Mouse (Mus musculus) heart, adult 2 months (tissue): Measurements from ENCODE around the gene A830018L16Rik.
"Not testable (repeated sequence)": the region's sequence is repeated elsewhere in the genome, so short reads cannot be mapped to it uniquely, and the experiment has no call there.

Source experiments
- CTCF ChIP-seq: fragments of 200-600 bp; IDR thresholded peaks from 2 replicates; pipeline ENCODE4 v1.8.1; 2022; ENCODE audit warnings: antibody characterized with exemption, mild to moderate bottlenecking, moderate library complexity
- EP300 ChIP-seq: fragments of 200-500 bp; IDR thresholded peaks from 2 replicates; pipeline ENCODE4 v1.6.1; 2011; ENCODE audit warnings: low read depth, low read length, control low read depth; ENCODE audit not compliant: insufficient read depth
- POLR2A ChIP-seq: fragments of 200-500 bp; IDR thresholded peaks from 2 replicates; pipeline ENCODE4 v1.6.1; 2011; ENCODE audit warnings: mild to moderate bottlenecking, low read depth, low read length, control low read depth; ENCODE audit not compliant: insufficient read depth

DNA sequence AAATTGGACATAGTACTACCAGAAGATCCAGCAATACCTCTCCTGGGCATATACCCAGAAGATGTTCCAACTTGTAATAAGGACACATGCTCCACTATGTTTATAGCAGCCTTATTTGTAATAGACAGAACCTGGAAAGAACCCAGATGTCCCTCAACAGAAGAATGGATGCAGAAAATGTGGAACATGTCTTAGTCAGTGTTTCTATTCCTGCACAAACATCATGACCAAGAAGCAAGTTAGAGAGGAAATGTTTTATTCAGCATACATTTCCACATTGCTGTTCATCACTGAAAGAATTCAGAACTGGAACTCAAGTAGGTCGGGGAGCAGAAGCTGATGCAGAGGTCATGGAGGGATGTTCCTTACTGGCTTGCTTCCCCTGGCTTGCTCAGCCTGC, 135.9 kb downstream of the A830018L16Rik start:
- TF ChIP-seq CTCF, POLR2A, EP300: not testable (repeated sequence)
